Mouse (Mus musculus) liver, postnatal 0 days (tissue): ENCODE data around the gene Jmjd8.

Source experiments
- CTCF ChIP-seq: sonication (generic); IDR thresholded peaks from 2 replicates; pipeline ENCODE4 v1.5.1; 2016; ENCODE audit warnings: antibody characterized with exemption, low read depth
- EP300 ChIP-seq: IDR thresholded peaks from 2 replicates; pipeline ENCODE4 v1.6.1; 2016; ENCODE audit warnings: antibody characterized with exemption, low read depth, mild to moderate bottlenecking

DNA sequence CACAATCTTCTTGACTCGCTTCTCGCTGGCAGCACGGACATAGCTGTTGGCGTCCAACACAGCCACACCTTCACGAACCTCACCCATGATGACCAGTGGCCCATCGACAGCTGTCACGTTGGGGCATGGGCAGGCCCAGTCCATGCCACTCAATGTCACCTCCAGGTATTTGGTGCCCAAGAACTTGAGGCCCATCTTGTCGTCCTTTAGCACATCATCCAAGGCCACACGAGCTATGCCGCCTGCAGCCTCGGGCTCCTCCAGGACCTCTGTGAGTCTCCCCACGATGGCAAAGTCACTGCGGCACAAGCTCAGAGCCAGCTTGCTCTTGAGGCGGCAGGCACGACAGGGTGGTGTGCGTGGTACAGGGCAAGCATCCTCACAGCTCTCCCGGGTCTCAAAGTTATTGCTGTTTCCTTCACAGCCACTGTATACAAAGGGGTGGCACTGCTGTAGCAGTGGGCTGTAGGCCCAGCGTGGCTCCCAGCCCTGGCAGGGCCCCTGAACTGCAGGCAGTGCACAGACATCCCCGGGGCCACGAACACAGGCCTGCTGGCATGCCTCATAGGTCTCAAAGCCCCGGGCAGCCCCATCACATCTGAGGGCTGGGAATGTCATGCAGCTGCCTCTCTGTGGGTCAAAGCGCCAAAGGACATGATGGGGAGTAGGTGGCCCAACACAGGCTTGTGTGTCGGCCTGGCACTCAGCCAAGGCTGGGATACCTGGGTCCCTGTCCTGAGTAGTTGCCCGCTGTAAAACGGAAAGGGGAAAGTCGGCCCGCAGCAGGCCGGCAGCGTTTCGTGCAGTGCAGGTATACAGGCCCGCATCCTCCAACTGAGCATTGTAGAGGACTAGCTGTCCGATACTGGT is 49.3 kb downstream of the Jmjd8 start:
- TF ChIP-seq EP300: no peak
- no peak for TF ChIP-seq CTCF
